Mouse (Mus musculus) embryonic facial prominence, embryonic 13.5 days (tissue): ENCODE measurements at regions not wholly inside any gene's neighbourhood (a gene's known extent, or its start where the extent isn't known, plus 50 kb on each side); places are given as distances from the start of the nearest gene placed in this dataset.
"Not testable (repeated sequence)": the region's sequence is repeated elsewhere in the genome, so short reads cannot be mapped to it uniquely, and the experiment has no call there.

ENCODE experiments used
- ATAC-seq: fragments of 200-750 bp; cut with Nextera tagmentation; 2 replicates; pipeline ENCODE4 v1.8.0; 2017; ENCODE audit warnings: low read depth; ENCODE audit not compliant: insufficient number of reproducible peaks, insufficient read depth, low FRiP score, low TSS enrichment
- H3K27ac ChIP-seq: fragments of 300-500 bp; sonication (generic); 2 replicates; pipeline ENCODE4 v1.5.1; 2015; ENCODE audit warnings: moderate library complexity, mild to moderate bottlenecking, inconsistent platforms
- H3K27me3 ChIP-seq: fragments of 300-500 bp; sonication (generic); 2 replicates; pipeline ENCODE4 v1.6.1; 2015; ENCODE audit warnings: mild to moderate bottlenecking, inconsistent platforms
- H3K36me3 ChIP-seq: fragments of 300-500 bp; sonication (generic); 2 replicates; pipeline ENCODE4 v1.6.1; 2015; ENCODE audit warnings: mild to moderate bottlenecking, inconsistent platforms
- H3K4me1 ChIP-seq: fragments of 300-500 bp; sonication (generic); 2 replicates; pipeline ENCODE4 v1.6.1; 2015; ENCODE audit warnings: inconsistent platforms
- H3K4me2 ChIP-seq: fragments of 300-500 bp; sonication (generic); 2 replicates; pipeline ENCODE4 v1.6.1; 2015; ENCODE audit warnings: moderate library complexity, mild to moderate bottlenecking, inconsistent platforms
- H3K4me3 ChIP-seq: fragments of 300-500 bp; sonication (generic); 2 replicates; pipeline ENCODE4 v1.5.1; 2015; ENCODE audit warnings: mild to moderate bottlenecking, inconsistent platforms
- H3K9ac ChIP-seq: fragments of 300-500 bp; sonication (generic); 2 replicates; pipeline ENCODE4 v1.6.1; 2015; ENCODE audit warnings: mild to moderate bottlenecking, inconsistent platforms
- H3K9me3 ChIP-seq: fragments of 300-500 bp; sonication (generic); 2 replicates; pipeline ENCODE4 v1.6.1; 2016; ENCODE audit warnings: inconsistent platforms
- WGBS: fragments of 180-500 bp; shearing (Covaris S2); methylation state at CpG from one replicate; pipeline ENCODE4 v1.1.7; 2015; ENCODE audit warnings: mixed read lengths; 5-methylcytosine and 5-hydroxymethylcytosine counted together

GRCm38 (mm10) chr5:91792732-91793131, 170.1 kb downstream of the Rchy1 start:
- H3K27ac ChIP-seq, result no peak overlapping the region

GRCm38 (mm10) chr5:91790412-91790811, 172.5 kb downstream of the Rchy1 start:
- 16% methylated on average over 2 of the region's 2 CpGs for WGBS
- ATAC-seq, result 0 out of 2 replicates have a peak, but pooled peaks have one; percentile 20
- Histone ChIP-seq H3K4me3 (no peak overlapping the region), H3K4me1 (peaks cover 5% of the 10 kb centered on the region; the same call in 1 of the 2 replicates), H3K27ac (no peak overlapping the region), H3K4me2 (no peak overlapping the region), H3K9ac (no peak overlapping the region), H3K36me3 (no peaks in the 10 kb centered on the region), H3K9me3 (no peaks in the 10 kb centered on the region), H3K27me3 (no peaks in the 10 kb centered on the region)

More at GRCm38 (mm10) chr5:91792732-91793131, 170.1 kb downstream of the Rchy1 start:
- no peaks in the 10 kb centered on the region for H3K36me3 ChIP-seq
- H3K4me3 ChIP-seq, result no peak overlapping the region
- no peak for ATAC-seq
- H3K27me3 ChIP-seq, result no peaks in the 10 kb centered on the region
- no peaks in the 10 kb centered on the region for H3K9me3 ChIP-seq
- WGBS, result 42% methylated on average over 6 of the region's 6 CpGs
- H3K4me2 ChIP-seq, result no peak overlapping the region
- peaks cover 5% of the 10 kb centered on the region; the same call in 1 of the 2 replicates for H3K4me1 ChIP-seq
- no peak overlapping the region for H3K9ac ChIP-seq

- Histone ChIP-seq H3K36me3 (no peaks in the 10 kb centered on the region), H3K27me3 (no peaks in the 10 kb centered on the region), H3K9me3 (no peaks in the 10 kb centered on the region), H3K9ac (no peak overlapping the region), H3K4me3 (no peak overlapping the region), H3K4me2 (no peak overlapping the region), H3K27ac (no peak overlapping the region), H3K4me1 (no peaks in the 10 kb centered on the region)
- ATAC-seq, result no peak
- 90% methylated on average over 8 of the region's 8 CpGs for WGBS
These were observed 178.9 kb downstream of the Rchy1 start for GRCm38 (mm10) chr5:91783966-91784365.

GRCm38 (mm10) chr5:91776971-91777370, 185.9 kb downstream of the Rchy1 start:
- H3K4me3 ChIP-seq, result no peak overlapping the region
- H3K9me3 ChIP-seq, result no peaks in the 10 kb centered on the region
- no peaks in the 10 kb centered on the region for H3K27me3 ChIP-seq
- no peak overlapping the region for H3K4me2 ChIP-seq
- no peak for ATAC-seq
- H3K4me1 ChIP-seq, result no peaks in the 10 kb centered on the region
- no peak overlapping the region for H3K9ac ChIP-seq
- H3K36me3 ChIP-seq, result no peaks in the 10 kb centered on the region
- no peak overlapping the region for H3K27ac ChIP-seq

GRCm38 (mm10) chr5:91774065-91774464, 188.8 kb downstream of the Rchy1 start:
- Histone ChIP-seq H3K4me2 (no peak overlapping the region), H3K9ac (no peak overlapping the region), H3K4me3 (no peak overlapping the region), H3K27me3 (no peaks in the 10 kb centered on the region), H3K27ac (no peak overlapping the region), H3K4me1 (no peaks in the 10 kb centered on the region), H3K9me3 (no peaks in the 10 kb centered on the region), H3K36me3 (no peaks in the 10 kb centered on the region)
- 72% methylated on average over 3 of the region's 3 CpGs for WGBS
- ATAC-seq, result no peak

- H3K9ac ChIP-seq, result no peak overlapping the region
- 67% methylated on average over 7 of the region's 7 CpGs for WGBS
- ATAC-seq, result no peak
These were observed 195.0 kb downstream of the Rchy1 start for GRCm38 (mm10) chr5:91767886-91768285.

GRCm38 (mm10) chr5:91767060-91767459, 195.8 kb downstream of the Rchy1 start:
- H3K4me2 ChIP-seq, result no peak overlapping the region
- no peaks in the 10 kb centered on the region for H3K27me3 ChIP-seq
- 0 out of 2 replicates have a peak, but pooled peaks cover 7% of the 10 kb centered on the region for H3K4me1 ChIP-seq
- 53% methylated on average over 10 of the region's 10 CpGs for WGBS
- H3K9me3 ChIP-seq, result no peaks in the 10 kb centered on the region
- no peak overlapping the region for H3K9ac ChIP-seq
- ATAC-seq, result no peak
- H3K36me3 ChIP-seq, result no peaks in the 10 kb centered on the region
- H3K27ac ChIP-seq, result no peak overlapping the region
- H3K4me3 ChIP-seq, result no peak overlapping the region

More at GRCm38 (mm10) chr5:91767886-91768285, 195.0 kb downstream of the Rchy1 start:
- 0 out of 2 replicates have a peak, but pooled peaks cover 7% of the 10 kb centered on the region for H3K4me1 ChIP-seq
- no peaks in the 10 kb centered on the region for H3K36me3 ChIP-seq
- H3K4me2 ChIP-seq, result no peak overlapping the region
- H3K27me3 ChIP-seq, result no peaks in the 10 kb centered on the region
- H3K27ac ChIP-seq, result no peak overlapping the region
- H3K9me3 ChIP-seq, result no peaks in the 10 kb centered on the region
- no peak overlapping the region for H3K4me3 ChIP-seq

- ATAC-seq, result no peak
- H3K4me1 ChIP-seq, result 0 out of 2 replicates have a peak, but pooled peaks cover 7% of the 10 kb centered on the region
- WGBS, result 47% methylated on average over 10 of the region's 10 CpGs
- no peaks in the 10 kb centered on the region for H3K36me3 ChIP-seq
- H3K27ac ChIP-seq, result no peak overlapping the region
- H3K27me3 ChIP-seq, result no peaks in the 10 kb centered on the region
- no peak overlapping the region for H3K4me2 ChIP-seq
- H3K4me3 ChIP-seq, result no peak overlapping the region
- no peak overlapping the region for H3K9ac ChIP-seq
- H3K9me3 ChIP-seq, result no peaks in the 10 kb centered on the region
These were observed 198.2 kb downstream of the Rchy1 start for GRCm38 (mm10) chr5:91764621-91765020.

GRCm38 (mm10) chr5:91762589-91762988, 200.3 kb downstream of the Rchy1 start:
- Histone ChIP-seq H3K9me3 (no peaks in the 10 kb centered on the region), H3K27me3 (no peaks in the 10 kb centered on the region), H3K9ac (no peak overlapping the region), H3K36me3 (no peaks in the 10 kb centered on the region), H3K4me3 (no peak overlapping the region), H3K4me2 (no peak overlapping the region), H3K4me1 (0 out of 2 replicates have a peak, but pooled peaks cover 7% of the 10 kb centered on the region), H3K27ac (no peak overlapping the region)
- ATAC-seq, result no peak
- 40% methylated on average over 6 of the region's 6 CpGs for WGBS

GRCm38 (mm10) chr5:91755958-91756357, 206.9 kb downstream of the Rchy1 start:
- H3K9me3 ChIP-seq, result no peaks in the 10 kb centered on the region
- H3K4me3 ChIP-seq, result no peak overlapping the region
- no peak overlapping the region for H3K4me2 ChIP-seq
- ATAC-seq, result no peak
- no peak overlapping the region for H3K27ac ChIP-seq
- H3K27me3 ChIP-seq, result no peaks in the 10 kb centered on the region
- 78% methylated on average over 10 of the region's 10 CpGs for WGBS
- no peaks in the 10 kb centered on the region for H3K36me3 ChIP-seq
- H3K4me1 ChIP-seq, result no peaks in the 10 kb centered on the region
- H3K9ac ChIP-seq, result no peak overlapping the region

GRCm38 (mm10) chr5:91752846-91753245, 210.0 kb downstream of the Rchy1 start:
- H3K9me3 ChIP-seq, ATAC-seq, H3K4me1 ChIP-seq, H3K4me3 ChIP-seq, H3K36me3 ChIP-seq, H3K9ac ChIP-seq, H3K4me2 ChIP-seq, H3K27me3 ChIP-seq, H3K27ac ChIP-seq: not testable (repeated sequence)
- WGBS, result 91% methylated on average over 17 of the region's 17 CpGs

- 61% methylated on average over 6 of the region's 6 CpGs for WGBS
- Histone ChIP-seq H3K4me3 (no peak overlapping the region), H3K27ac (no peak overlapping the region), H3K4me2 (no peak overlapping the region), H3K4me1 (no peaks in the 10 kb centered on the region), H3K9me3 (no peaks in the 10 kb centered on the region), H3K36me3 (no peaks in the 10 kb centered on the region), H3K27me3 (no peaks in the 10 kb centered on the region), H3K9ac (no peak overlapping the region)
- ATAC-seq, result no peak
These were observed 211.7 kb downstream of the Rchy1 start for GRCm38 (mm10) chr5:91751168-91751567.

- Histone ChIP-seq H3K27ac (no peak overlapping the region), H3K9ac (no peak overlapping the region), H3K36me3 (no peaks in the 10 kb centered on the region), H3K27me3 (no peaks in the 10 kb centered on the region), H3K4me1 (no peaks in the 10 kb centered on the region), H3K4me3 (no peak overlapping the region), H3K4me2 (no peak overlapping the region), H3K9me3 (no peaks in the 10 kb centered on the region)
- ATAC-seq, result no peak
- WGBS, result 34% methylated on average over 5 of the region's 5 CpGs
These were observed 216.8 kb downstream of the Rchy1 start for GRCm38 (mm10) chr5:91746077-91746476.
